Mouse (Mus musculus) CH12.LX (cell line): Measurements from ENCODE around the gene Chac2. TPM values are rescaled to one million over a fixed set of nuclear protein-coding genes. Genes with fewer than 3 reads are reported as not detected.
A peak's percentile ranks its signal among the peaks of the same experiment; 100 is the strongest.

Experiments
- DNase-seq: peaks from one replicate; pipeline ENCODE4 v3.0.0-alpha.2; 2013; ENCODE audit errors: extremely low read depth
- H3K27ac ChIP-seq: 2 replicates; pipeline ENCODE4 v1.5.1; 2012; ENCODE audit warnings: low read depth, mild to moderate bottlenecking, control low read depth, moderate library complexity; ENCODE audit not compliant: insufficient read depth
- H3K27me3 ChIP-seq: replicated peaks from 2 replicates; pipeline ENCODE3; 2012; ENCODE audit warnings: inconsistent platforms
- H3K36me3 ChIP-seq, 2 experiments: replicated peaks in 1 of 2; 2 replicates each; pipeline versions ENCODE3 to v1.6.1; 2012; ENCODE audit warnings: inconsistent platforms in 1 of 2, low read length in 1 of 2, mild to moderate bottlenecking in 1 of 2, mixed read lengths in 1 of 2, moderate library complexity in 1 of 2; ENCODE audit not compliant: control insufficient read depth in 1 of 2, insufficient read depth in 1 of 2
- H3K4me1 ChIP-seq, 2 experiments: 2 replicates each; pipeline ENCODE4 v1.6.1; 2012; ENCODE audit warnings: inconsistent platforms in 1 of 2, moderate library complexity in 1 of 2; ENCODE audit not compliant: insufficient read depth in 2 of 2, control insufficient read depth in 1 of 2
- H3K4me2 ChIP-seq: 2 replicates; pipeline ENCODE4 v1.6.1; 2012; ENCODE audit warnings: low read depth, mild to moderate bottlenecking, control low read depth; ENCODE audit not compliant: poor library complexity, insufficient read depth, severe bottlenecking
- H3K4me3 ChIP-seq, 3 experiments: fragments of 150-350 bp in 1 of 3; sonication (generic) in 1 of 3; replicated peaks in 1 of 3; 2 replicates each; pipeline versions ENCODE3 to v1.5.1; 2011 to 2012; ENCODE audit warnings: low read depth in 2 of 3, low read length in 2 of 3, mild to moderate bottlenecking in 2 of 3, moderate library complexity in 2 of 3, control low read depth in 1 of 3, improper control_type of control experiment in 1 of 3, inconsistent platforms in 1 of 3, mixed read lengths in 1 of 3; ENCODE audit not compliant: poor library complexity in 1 of 3
- H3K79me2 ChIP-seq: replicated peaks from 2 replicates; pipeline ENCODE4 v1.6.1; 2012; ENCODE audit warnings: mild to moderate bottlenecking, moderate library complexity; ENCODE audit not compliant: control insufficient read depth, poor library complexity, insufficient read depth, severe bottlenecking; ENCODE audit errors: extremely low read depth
- H3K9ac ChIP-seq: 2 replicates; pipeline ENCODE4 v1.6.1; 2012; ENCODE audit warnings: low read depth, mild to moderate bottlenecking, control low read depth, moderate library complexity; ENCODE audit not compliant: insufficient read depth
- H3K9me3 ChIP-seq: replicated peaks from 2 replicates; pipeline ENCODE3; 2012; ENCODE audit warnings: low read length, inconsistent platforms, mixed read lengths
- BHLHE40 ChIP-seq: IDR thresholded peaks from 2 replicates; pipeline ENCODE4 v1.6.1; 2011; ENCODE audit warnings: mild to moderate bottlenecking, low read depth, low read length, improper control_type of control experiment
- CHD1 ChIP-seq: IDR thresholded peaks from 2 replicates; pipeline ENCODE4 v1.6.1; 2012; ENCODE audit warnings: low read depth, low read length, improper control_type of control experiment, inconsistent platforms
- CHD2 ChIP-seq: IDR thresholded peaks from 2 replicates; pipeline ENCODE4 v1.6.1; 2011; ENCODE audit warnings: low read length, improper control_type of control experiment
- CTCF ChIP-seq, 2 experiments: IDR thresholded peaks in 1 of 2; conservative IDR thresholded peaks in 1 of 2; 2 replicates each; pipeline ENCODE4 v1.5.1; 2011 to 2012; ENCODE audit warnings: low read depth in 2 of 2, low read length in 2 of 2, improper control_type of control experiment in 1 of 2, inconsistent platforms in 1 of 2, mild to moderate bottlenecking in 1 of 2, moderate library complexity in 1 of 2
- E2F4 ChIP-seq: IDR thresholded peaks from 2 replicates; pipeline ENCODE4 v1.6.1; 2011; ENCODE audit warnings: low read depth, low read length, improper control_type of control experiment; ENCODE audit not compliant: insufficient replicate concordance
- ELF1 ChIP-seq: IDR thresholded peaks from 2 replicates; pipeline ENCODE4 v1.6.1; 2014; ENCODE audit warnings: low read depth, mild to moderate bottlenecking, inconsistent platforms, low read length, improper control_type of control experiment
- EP300 ChIP-seq: IDR thresholded peaks from 2 replicates; pipeline ENCODE4 v1.6.1; 2011; ENCODE audit warnings: low read length, improper control_type of control experiment
- ETS1 ChIP-seq: conservative IDR thresholded peaks from 2 replicates; pipeline ENCODE4 v1.6.1; 2012; ENCODE audit warnings: low read depth, mild to moderate bottlenecking, inconsistent platforms, low read length, improper control_type of control experiment, moderate library complexity
- GABPA ChIP-seq: IDR thresholded peaks from 2 replicates; pipeline ENCODE4 v1.6.1; 2012; ENCODE audit warnings: low read depth, low read length, improper control_type of control experiment, inconsistent platforms; ENCODE audit not compliant: insufficient replicate concordance
- HCFC1 ChIP-seq: IDR thresholded peaks from 2 replicates; pipeline ENCODE4 v1.6.1; 2012; ENCODE audit warnings: low read depth, mild to moderate bottlenecking, inconsistent platforms, low read length, improper control_type of control experiment
- IRF4 ChIP-seq: IDR thresholded peaks from 2 replicates; pipeline ENCODE4 v1.6.1; 2014; ENCODE audit warnings: low read depth, mild to moderate bottlenecking, inconsistent platforms, low read length, improper control_type of control experiment
- JUN ChIP-seq: IDR thresholded peaks from 2 replicates; pipeline ENCODE4 v1.6.1; 2011; ENCODE audit warnings: low read depth, mild to moderate bottlenecking, low read length, improper control_type of control experiment, moderate library complexity; ENCODE audit not compliant: insufficient read depth
- JUND ChIP-seq: conservative IDR thresholded peaks from 2 replicates; pipeline ENCODE4 v1.6.1; 2011; ENCODE audit warnings: low read depth, low read length, improper control_type of control experiment
- KAT2A ChIP-seq: IDR thresholded peaks from 2 replicates; pipeline ENCODE4 v1.6.1; 2012; ENCODE audit warnings: low read length, improper control_type of control experiment, inconsistent platforms; ENCODE audit not compliant: insufficient replicate concordance
- MAFK ChIP-seq: IDR thresholded peaks from 2 replicates; pipeline ENCODE4 v1.6.1; 2011; ENCODE audit warnings: low read length, improper control_type of control experiment; ENCODE audit not compliant: insufficient replicate concordance
- MAX ChIP-seq: IDR thresholded peaks from 2 replicates; pipeline ENCODE4 v1.6.1; 2011; ENCODE audit warnings: low read length, improper control_type of control experiment
- MAZ ChIP-seq: IDR thresholded peaks from 2 replicates; pipeline ENCODE4 v1.6.1; 2012; ENCODE audit warnings: low read depth, mild to moderate bottlenecking, inconsistent platforms, low read length, improper control_type of control experiment, moderate library complexity
- MEF2A ChIP-seq: IDR thresholded peaks from 2 replicates; pipeline ENCODE4 v1.6.1; 2014; ENCODE audit warnings: low read depth, mild to moderate bottlenecking, inconsistent platforms, low read length, improper control_type of control experiment, borderline replicate concordance
- MXI1 ChIP-seq: IDR thresholded peaks from 2 replicates; pipeline ENCODE4 v1.6.1; 2011; ENCODE audit warnings: mild to moderate bottlenecking, low read depth, low read length, improper control_type of control experiment
- MYC ChIP-seq: IDR thresholded peaks from 2 replicates; pipeline ENCODE4 v1.6.1; 2011; ENCODE audit warnings: low read depth, mild to moderate bottlenecking, improper control_type of control experiment, low read length
- NELFE ChIP-seq: IDR thresholded peaks from 2 replicates; pipeline ENCODE4 v1.6.1; 2011; ENCODE audit warnings: low read depth, low read length, improper control_type of control experiment
- NRF1 ChIP-seq: IDR thresholded peaks from 2 replicates; pipeline ENCODE4 v1.6.1; 2014; ENCODE audit warnings: low read depth, mild to moderate bottlenecking, inconsistent platforms, low read length, improper control_type of control experiment, moderate library complexity
- PAX5 ChIP-seq: IDR thresholded peaks from 2 replicates; pipeline ENCODE4 v1.6.1; 2012; ENCODE audit warnings: low read length, inconsistent platforms, mixed read lengths
- POLR2A ChIP-seq: IDR thresholded peaks from 2 replicates; pipeline ENCODE4 v1.6.1; 2011; ENCODE audit warnings: low read depth, mild to moderate bottlenecking, improper control_type of control experiment, low read length
- POLR2AphosphoS2 ChIP-seq: IDR thresholded peaks from 2 replicates; pipeline ENCODE4 v1.6.1; 2011; ENCODE audit warnings: low read depth, low read length, improper control_type of control experiment
- RAD21 ChIP-seq: IDR thresholded peaks from 2 replicates; pipeline ENCODE4 v1.6.1; 2011; ENCODE audit warnings: low read depth, mild to moderate bottlenecking, low read length, improper control_type of control experiment, moderate library complexity
- RCOR1 ChIP-seq: conservative IDR thresholded peaks from 2 replicates; pipeline ENCODE4 v1.6.1; 2012; ENCODE audit warnings: low read depth, mild to moderate bottlenecking, inconsistent platforms, low read length, improper control_type of control experiment
- SIN3A ChIP-seq: IDR thresholded peaks from 2 replicates; pipeline ENCODE4 v1.6.1; 2012; ENCODE audit warnings: low read length, improper control_type of control experiment, inconsistent platforms
- SMC3 ChIP-seq: IDR thresholded peaks from 2 replicates; pipeline ENCODE4 v1.6.1; 2011; ENCODE audit warnings: low read depth, low read length, improper control_type of control experiment
- TBP ChIP-seq: conservative IDR thresholded peaks from 2 replicates; pipeline ENCODE4 v1.6.1; 2011; ENCODE audit warnings: low read depth, low read length, improper control_type of control experiment
- TCF12 ChIP-seq: IDR thresholded peaks from 2 replicates; pipeline ENCODE4 v1.6.1; 2014; ENCODE audit warnings: low read depth, mild to moderate bottlenecking, inconsistent platforms, low read length, improper control_type of control experiment
- UBTF ChIP-seq: IDR thresholded peaks from 2 replicates; pipeline ENCODE4 v1.6.1; 2012; ENCODE audit warnings: low read depth, mild to moderate bottlenecking, inconsistent platforms, low read length, improper control_type of control experiment, moderate library complexity
- USF1 ChIP-seq: IDR thresholded peaks from 2 replicates; pipeline ENCODE4 v1.6.1; 2014; ENCODE audit warnings: low read depth, mild to moderate bottlenecking, inconsistent platforms, low read length, improper control_type of control experiment
- USF2 ChIP-seq: conservative IDR thresholded peaks from 2 replicates; pipeline ENCODE4 v1.6.1; 2011; ENCODE audit warnings: low read depth, low read length, improper control_type of control experiment
- ZC3H11A ChIP-seq: IDR thresholded peaks from 2 replicates; pipeline ENCODE4 v1.6.1; 2012; ENCODE audit warnings: low read depth, mild to moderate bottlenecking, inconsistent platforms, low read length, improper control_type of control experiment
- ZKSCAN1 ChIP-seq: IDR thresholded peaks from 2 replicates; pipeline ENCODE4 v1.6.1; 2012; ENCODE audit warnings: low read depth, inconsistent platforms, low read length, improper control_type of control experiment, borderline replicate concordance
- ZMIZ1 ChIP-seq: IDR thresholded peaks from 2 replicates; pipeline ENCODE4 v1.6.1; 2012; ENCODE audit warnings: low read depth, mild to moderate bottlenecking, inconsistent platforms, low read length, improper control_type of control experiment
- ZNF384 ChIP-seq: IDR thresholded peaks from 2 replicates; pipeline ENCODE4 v1.6.1; 2012; ENCODE audit warnings: low read depth, low read length, improper control_type of control experiment, inconsistent platforms
- dilution Hi-C: fragments of 300-500 bp; cut with MboI; formaldehyde crosslinking; loops from 2 replicates; pipeline ENCODE4 v1.14.3; 2020; ENCODE audit warnings: low sequenced_read_pairs; ENCODE audit not compliant: extremely low pct_unique_long_range_greater_than_20kb, extremely low pct_ligation_motif_present
- in situ Hi-C: fragments of 300-500 bp; cut with MboI; formaldehyde crosslinking; loops from 3 replicates; pipeline ENCODE4 v1.14.3; 2019; ENCODE audit warnings: low sequenced_read_pairs, low pct_ligation_motif_present, low pct_unique_long_range_greater_than_20kb, mixed read lengths
- polyA plus RNA-seq: library from polyadenylated mRNA; unstranded; fragments of >175 nt; gene quantifications from 2 replicates; pipeline ENCODE4 v1.2.1, GENCODE M21; 2012; ENCODE audit warnings: low read depth; ENCODE audit not compliant: insufficient read length
- total RNA-seq, 2 experiments: library from RNA; depleted of rRNA; stranded (reverse); fragments of 300-350 nt in 1 of 2; fragments of >200 nt in 1 of 2; gene quantifications; 2 replicates each; pipeline ENCODE4 v1.2.3; 2012 to 2014

Gene Chac2
- total and polyA plus RNA-seq, 3 experiments, result 8.7 to 26.9 (median 9.2) TPM

DNA sequence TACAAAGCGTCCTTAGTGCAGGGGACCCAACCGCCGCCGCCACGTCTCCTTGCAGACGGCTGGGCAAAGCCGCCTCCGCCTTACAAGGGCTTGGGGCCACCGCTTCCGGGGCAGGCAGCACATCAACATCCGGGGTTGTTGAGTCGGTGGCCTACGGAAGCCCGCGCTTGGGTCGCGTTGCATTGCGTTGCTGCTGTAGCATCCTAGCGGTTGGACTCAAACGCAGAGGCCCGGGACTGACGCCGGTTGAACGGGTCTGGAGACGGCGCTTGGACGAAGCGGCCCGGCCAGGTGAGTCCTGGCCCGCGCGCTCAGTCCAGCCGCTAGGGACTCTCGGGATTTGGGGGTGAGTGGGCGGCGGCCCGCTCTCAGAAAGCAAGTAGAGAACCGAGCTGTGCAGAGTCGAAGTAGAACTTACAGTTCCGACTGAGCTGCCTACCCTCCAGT lies 31.8 kb downstream of the Chac2 start, which contains the start of gene Erlec1:
Gene Erlec1, minus strand, starts transcription at position 57 of the 447 bp plus-strand sequence.
- dilution Hi-C loops, result no loop called here
- H3K9ac ChIP-seq, result peak within 1 kb of the TSS; percentile 92

DNA sequence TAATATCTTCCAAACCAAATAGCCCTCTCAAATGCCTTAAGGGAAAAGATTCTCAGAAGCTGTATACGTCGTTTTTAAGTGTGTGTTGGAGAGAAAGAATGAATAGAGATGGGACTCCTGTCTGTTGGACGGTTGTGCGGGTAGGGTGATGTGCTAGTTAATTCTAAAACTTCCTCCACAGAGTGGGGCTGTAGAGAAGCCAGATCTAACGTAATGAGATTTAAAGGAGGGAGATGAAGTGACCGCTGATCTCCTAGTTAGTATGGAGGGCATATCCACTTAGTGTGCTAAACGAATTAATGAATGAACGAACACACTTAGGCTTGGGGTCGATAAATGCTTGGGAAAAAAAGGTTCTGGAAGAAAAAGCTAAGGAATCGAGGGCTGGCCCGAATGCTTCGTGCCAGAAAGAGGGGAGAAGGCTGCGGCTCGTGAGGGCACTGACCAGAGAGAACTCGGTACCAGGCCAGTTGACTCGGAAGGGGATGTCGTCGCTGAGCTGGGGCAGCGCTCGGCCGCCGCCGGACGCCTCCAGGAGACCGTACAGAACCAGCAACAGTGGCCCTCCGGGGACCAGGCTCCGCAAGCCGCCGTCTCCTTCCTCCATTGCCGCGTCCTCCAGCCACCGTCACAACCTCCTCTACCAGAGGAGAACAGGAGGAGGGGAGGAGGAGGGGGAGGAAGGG lies 32.5 kb downstream of the Chac2 start:
- peak overlapping the region; percentile 44 for H3K27ac ChIP-seq
- peaks cover 0 to 19% of the 10 kb centered on the region in 2 experiments; a peak in 2 of 4 replicates for H3K4me1 ChIP-seq
- no peaks in the 10 kb centered on the region for H3K9me3 ChIP-seq
- TF ChIP-seq UBTF (0 out of 2 replicates have a peak, but pooled peaks have one; percentile 19), POLR2AphosphoS2 (0 out of 2 replicates have a peak, but pooled peaks have one; percentile 8), MYC (peak; percentile 25; the same call in 1 of the 2 replicates), ZC3H11A (no peak), MXI1 (no peak), TBP (0 out of 2 replicates have a peak, but pooled peaks have one; percentile 18), CTCF (conservative IDR thresholded peaks at IDR 0.05 in 1 of 2, IDR thresholded peaks at IDR 0.05 in 1 of 2; ENCODE audit: low read depth in 2 of 2, low read length in 2 of 2) (peak in 1 of 2 experiments; percentile 22; a peak in 2 of 4 replicates), SMC3 (no peak), JUN (no peak), RAD21 (peak; percentile 11; the same call in 1 of the 2 replicates)
- H3K4me3 ChIP-seq, result peak overlapping the region; percentile 68 to 93 (median 89)
- no peaks in the 10 kb centered on the region for H3K27me3 ChIP-seq
- H3K9ac ChIP-seq, result peak overlapping the region; percentile 88
- H3K36me3 ChIP-seq, result peaks cover 10 to 42% of the 10 kb centered on the region in 2 experiments
- dilution Hi-C loops (no loop called here), in situ Hi-C loops (no loop called here)
- peaks cover 16% of the 10 kb centered on the region for H3K79me2 ChIP-seq
- DNase-seq, result peak; percentile 47
- H3K4me2 ChIP-seq, result peak overlapping the region; percentile 97

More for the DNA sequence above, 31.8 kb downstream of the Chac2 start, which contains the start of gene Erlec1:
- H3K9me3 ChIP-seq, result no peaks in the 10 kb centered on the region
- H3K4me3 ChIP-seq, result peak within 1 kb of the TSS; percentile 68 to 93 (median 89)
- peak within 1 kb of the TSS; percentile 97 for H3K4me2 ChIP-seq
- in situ Hi-C loops, result no loop called here
- H3K36me3 ChIP-seq, result peaks cover 6 to 35% of the 10 kb centered on the region in 2 experiments
- peaks cover 16% of the 10 kb centered on the region for H3K79me2 ChIP-seq
- peaks cover 0 to 19% of the 10 kb centered on the region in 2 experiments; a peak in 2 of 4 replicates for H3K4me1 ChIP-seq
- H3K27me3 ChIP-seq, result no peaks in the 10 kb centered on the region
- peak; percentile 91 for DNase-seq
- peak within 1 kb of the TSS; percentile 44 for H3K27ac ChIP-seq
- TF ChIP-seq SIN3A (peak; percentile 99), JUN (no peak), MAZ (peak; percentile 62; the same call in 1 of the 2 replicates), USF1 (no peak), ZKSCAN1 (no peak), GABPA (peak; percentile 65; the same call in 1 of the 2 replicates), TCF12 (peak; percentile 83), MEF2A (peak; percentile 62), HCFC1 (peak; percentile 95), USF2 (no peak), ETS1 (no peak), MYC (peak; percentile 20; the same call in 1 of the 2 replicates), E2F4 (no peak), PAX5 (no peak), POLR2AphosphoS2 (peak; percentile 83; the same call in 1 of the 2 replicates), MXI1 (peak; percentile 91), ZMIZ1 (peak; percentile 92), JUND (no peak), POLR2A (peak; percentile 88), ELF1 (peak; percentile 92), TBP (peak; percentile 51; the same call in 1 of the 2 replicates), MAX (peak; percentile 78), ZNF384 (no peak; the same call in 1 of the 2 replicates), IRF4 (peak; percentile 39), KAT2A (peak; percentile 95; the same call in 1 of the 2 replicates), EP300 (no peak), RAD21 (no peak; the same call in 1 of the 2 replicates), SMC3 (no peak), CHD1 (no peak), ZC3H11A (no peak), MAFK (no peak), UBTF (0 out of 2 replicates have a peak, but pooled peaks have one; percentile 51), NELFE (peak; percentile 86), BHLHE40 (no peak), RCOR1 (no peak; the same call in 1 of the 2 replicates), NRF1 (peak; percentile 48), CHD2 (peak; percentile 91), CTCF (conservative IDR thresholded peaks at IDR 0.05 in 1 of 2, IDR thresholded peaks at IDR 0.05 in 1 of 2; ENCODE audit: low read depth in 2 of 2, low read length in 2 of 2) (no peak)
